Mouse (Mus musculus): ENCODE results near the gene 1600014C10Rik.

- peak; percentile 100 for TF ChIP-seq CTCF (IDR thresholded peaks at IDR 0.05; ENCODE audit: borderline replicate concordance, insufficient read depth, low read depth, low read length)
- 0 out of 2 replicates have a peak, but pooled peaks have one; percentile 3 for TF ChIP-seq POLR2A (IDR thresholded peaks at IDR 0.05; ENCODE audit: borderline replicate concordance, insufficient read depth, low read length)
These were observed 17.7 kb downstream of the 1600014C10Rik start for GRCm38 (mm10) chr7:38200606-38201289.
